Mouse (Mus musculus): ENCODE results near the gene Alppl2.

Gene Alppl2

GRCm38 (mm10) chr1:87050700-87051099 lies 39.0 kb downstream of the Alppl2 start:
- no peak for DNase-seq (ENCODE audit: extremely low spot score)

DNA sequence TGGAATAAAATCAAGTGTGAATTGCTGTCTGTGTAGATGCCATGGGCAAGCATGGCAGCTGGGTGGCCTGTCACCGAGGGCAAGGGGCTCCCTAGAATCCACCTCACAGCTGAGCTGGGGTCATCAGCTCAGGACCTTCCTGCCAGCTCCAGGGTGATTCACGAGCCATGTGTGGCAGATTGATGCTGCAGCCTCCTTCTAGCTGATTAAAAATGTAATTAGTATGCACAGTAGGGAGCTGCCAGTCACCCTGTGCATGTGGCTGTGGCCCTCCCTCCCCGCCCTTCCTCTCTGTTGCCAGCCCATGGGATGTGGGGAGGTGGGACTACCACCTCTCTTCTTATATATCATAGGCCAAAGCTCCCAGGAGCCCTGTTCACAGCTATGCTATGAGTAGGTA lies 39.7 kb downstream of the Alppl2 start:
- no peak for DNase-seq (ENCODE audit: extremely low spot score)

GRCm38 (mm10) chr1:87041814-87042438 lies 47.8 kb downstream of the Alppl2 start:
- DNase-seq (ENCODE audit: extremely low spot score): peak; percentile 73

DNA sequence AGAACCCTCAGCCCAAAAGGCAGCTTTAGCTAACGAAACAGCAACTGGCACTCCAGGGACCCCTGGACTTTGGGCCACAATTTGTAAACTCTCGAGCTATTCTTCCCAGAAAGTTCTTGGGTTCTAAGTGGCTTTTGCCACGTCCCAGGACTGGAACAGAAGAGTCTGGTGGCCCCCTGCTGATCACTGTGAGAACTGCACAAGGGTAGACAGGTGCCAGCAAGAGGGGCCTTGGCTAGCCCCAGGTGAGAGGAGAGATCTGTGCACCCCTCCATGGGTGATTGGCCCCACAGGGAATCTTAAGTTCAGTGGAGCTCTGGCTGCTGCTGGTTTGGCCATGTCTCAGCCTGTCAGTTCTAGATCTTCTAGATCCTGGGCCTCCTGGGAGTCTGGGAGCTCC lies 48.6 kb downstream of the Alppl2 start:
- peak; percentile 62 for DNase-seq (ENCODE audit: extremely low spot score)

DNA sequence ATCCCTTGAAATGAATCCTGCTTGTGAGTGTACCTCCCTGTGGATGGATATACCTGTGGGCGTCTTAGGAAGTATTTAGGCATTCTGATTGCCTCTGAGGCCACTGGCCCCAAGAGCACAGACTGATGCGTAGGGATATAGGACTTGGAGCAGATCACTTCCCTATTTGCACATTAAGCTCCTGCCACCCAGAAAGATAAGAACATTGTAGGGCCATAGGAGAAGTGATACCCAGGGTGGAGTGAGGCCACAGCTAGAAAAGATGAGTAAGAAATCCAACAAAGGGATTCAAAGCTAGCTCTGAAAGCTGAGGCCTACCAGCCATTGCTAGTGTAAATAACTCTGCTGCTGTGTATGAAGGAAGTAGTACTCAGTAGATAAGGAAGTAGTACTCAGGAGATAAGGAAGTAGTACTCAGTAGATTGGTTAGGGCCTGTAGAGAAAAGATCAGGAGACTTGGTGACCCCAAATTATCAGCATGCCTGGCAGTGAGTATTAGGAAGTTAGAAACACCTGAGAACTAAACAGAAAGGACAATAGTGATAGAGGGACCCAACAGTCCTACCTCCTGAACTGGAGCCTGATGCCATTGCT lies 51.2 kb downstream of the Alppl2 start:
- DNase-seq (ENCODE audit: extremely low spot score): no peak
